Mouse (Mus musculus) hindbrain, postnatal 0 days (tissue): ENCODE data around the gene Cacna1f. TPM values are rescaled to one million over a fixed set of nuclear protein-coding genes. Genes with fewer than 3 reads are reported as not detected.

Experiments
- ATAC-seq: fragments of 200-750 bp; cut with Nextera tagmentation; 2 replicates; pipeline ENCODE4 v1.8.0; 2017; ENCODE audit warnings: mild to moderate bottlenecking, moderate TSS enrichment, moderate library complexity
- DNase-seq: peaks from one replicate; pipeline ENCODE4 v3.0.0-alpha.2; 2015; ENCODE audit warnings: low spot score
- H3K27ac ChIP-seq: fragments of 300-500 bp; sonication (generic); 2 replicates; pipeline ENCODE4 v1.5.1; 2014; ENCODE audit warnings: mild to moderate bottlenecking
- H3K27me3 ChIP-seq: fragments of 300-500 bp; sonication (generic); 2 replicates; pipeline ENCODE4 v1.6.1; 2014; ENCODE audit warnings: low read length, mixed read lengths; ENCODE audit not compliant: insufficient read depth
- H3K36me3 ChIP-seq: fragments of 300-500 bp; sonication (generic); 2 replicates; pipeline ENCODE4 v1.6.1; 2014; ENCODE audit warnings: low read length, mixed read lengths; ENCODE audit not compliant: insufficient read depth
- H3K4me1 ChIP-seq: fragments of 300-500 bp; sonication (generic); 2 replicates; pipeline ENCODE4 v1.6.1; 2014; ENCODE audit warnings: antibody characterized with exemption, low read length, mixed read lengths; ENCODE audit not compliant: insufficient read depth
- H3K4me2 ChIP-seq: fragments of 300-500 bp; sonication (generic); 2 replicates; pipeline ENCODE4 v1.6.1; 2014; ENCODE audit warnings: low read depth, mild to moderate bottlenecking, low read length, moderate library complexity, mixed read lengths
- H3K4me3 ChIP-seq: fragments of 300-500 bp; sonication (generic); 2 replicates; pipeline ENCODE4 v1.5.1; 2014; ENCODE audit warnings: low read length
- H3K9ac ChIP-seq: fragments of 300-500 bp; sonication (generic); replicated peaks from 2 replicates; pipeline ENCODE4 v1.6.1; 2014; ENCODE audit warnings: mild to moderate bottlenecking, low read length, moderate library complexity, mixed read lengths
- H3K9me3 ChIP-seq: fragments of 300-500 bp; sonication (generic); 2 replicates; pipeline ENCODE4 v1.6.1; 2016; ENCODE audit warnings: low read length, mixed read lengths
- CTCF ChIP-seq: IDR thresholded peaks from 2 replicates; pipeline ENCODE4 v1.5.1; 2016; ENCODE audit warnings: antibody characterized with exemption, control low read depth, low read depth
- WGBS: fragments of 180-500 bp; shearing (Covaris S2); extraction: QIAGEN DNeasy Blood & Tissue Kit; methylation state at CpG from one replicate; pipeline ENCODE4 v1.1.7; 2014; 5-methylcytosine and 5-hydroxymethylcytosine counted together
- polyA plus RNA-seq: library from polyadenylated mRNA; unstranded; fragments of >200 nt; fragmentation: Nextera tagmentation; extraction: Ambion mirVana; gene quantifications from 2 replicates; pipeline ENCODE4 v1.2.1, GENCODE M21; 2015
- total RNA-seq: library from RNA; depleted of rRNA; stranded (reverse); fragments of >200 nt; gene quantifications from 2 replicates; pipeline ENCODE4 v1.2.3, GENCODE M21; 2014

Gene Cacna1f
- total and polyA plus RNA-seq, 2 experiments from 2014 or later, result 0.10 to 0.11 TPM

GRCm38 (mm10) chrX:7595371-7595770, 11.5 kb upstream of the Cacna1f start:
- Histone ChIP-seq H3K4me3 (no peak overlapping the region), H3K4me1 (no peaks in the 10 kb centered on the region), H3K9me3 (no peaks in the 10 kb centered on the region), H3K27ac (no peak overlapping the region), H3K9ac (no peak overlapping the region), H3K27me3 (no peaks in the 10 kb centered on the region), H3K36me3 (no peaks in the 10 kb centered on the region), H3K4me2 (no peak overlapping the region)
- no peak for ATAC-seq
- DNase-seq, result peak; percentile 8
- 78% methylated on average over 9 of the region's 9 CpGs for WGBS
- no peak for TF ChIP-seq CTCF

GRCm38 (mm10) chrX:7604004-7604403, 2.9 kb upstream of the Cacna1f start:
- H3K4me3 ChIP-seq, result no peak overlapping the region
- H3K9ac ChIP-seq, result no peak overlapping the region; the same call in 1 of the 2 replicates
- WGBS, result 90% methylated on average over 7 of the region's 7 CpGs
- no peak overlapping the region for H3K27ac ChIP-seq
- no peaks in the 10 kb centered on the region for H3K9me3 ChIP-seq
- H3K4me1 ChIP-seq, result no peaks in the 10 kb centered on the region
- no peak overlapping the region for H3K4me2 ChIP-seq
- H3K27me3 ChIP-seq, result no peaks in the 10 kb centered on the region
- DNase-seq, result no peak
- ATAC-seq, result no peak
- TF ChIP-seq CTCF, result no peak
- H3K36me3 ChIP-seq, result no peaks in the 10 kb centered on the region

GRCm38 (mm10) chrX:7604879-7605574, 1.9 kb upstream of the Cacna1f start, which contains the start of gene Ccdc22:
TSS of gene Ccdc22 (minus strand) at chrX:7605517.
- Histone ChIP-seq H3K27ac (peak within 1 kb of the TSS; percentile 52; the same call in 1 of the 2 replicates), H3K4me1 (no peaks in the 10 kb centered on the region), H3K9me3 (no peaks in the 10 kb centered on the region), H3K9ac (peak within 1 kb of the TSS; percentile 47), H3K4me3 (peak within 1 kb of the TSS; percentile 41), H3K27me3 (no peaks in the 10 kb centered on the region), H3K4me2 (peak within 1 kb of the TSS; percentile 50), H3K36me3 (no peaks in the 10 kb centered on the region)
- peak; percentile 92 for ATAC-seq
- peak; percentile 91 for DNase-seq
- WGBS, result 29% methylated on average over 28 of the region's 28 CpGs
- no peak for TF ChIP-seq CTCF

DNA sequence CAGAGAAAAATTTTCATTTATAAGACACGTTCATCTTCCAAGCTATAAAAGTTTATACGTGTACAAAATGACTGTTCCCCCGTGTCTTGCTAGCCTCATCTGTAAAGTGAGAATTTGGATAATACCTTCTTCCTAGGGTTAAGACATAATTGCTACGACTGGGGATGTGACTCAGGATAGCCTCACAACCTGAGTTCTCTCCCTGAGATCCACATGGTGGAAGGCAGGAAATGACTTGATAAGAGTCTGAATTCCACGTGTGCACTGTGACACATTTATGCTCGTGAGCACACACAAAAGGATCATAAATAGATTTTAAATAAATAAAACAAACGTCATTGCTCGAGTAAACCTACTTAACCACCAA, 1.3 kb upstream of the Cacna1f start:
- no peak overlapping the region; the same call in 1 of the 2 replicates for H3K4me2 ChIP-seq
- TF ChIP-seq CTCF, result no peak
- no peak overlapping the region for H3K4me3 ChIP-seq
- H3K9ac ChIP-seq, result no peak overlapping the region
- H3K4me1 ChIP-seq, result no peaks in the 10 kb centered on the region
- H3K27ac ChIP-seq, result no peak overlapping the region
- H3K9me3 ChIP-seq, result no peaks in the 10 kb centered on the region
- H3K27me3 ChIP-seq, result no peaks in the 10 kb centered on the region
- peak; percentile 36; the same call in 1 of the 2 replicates for ATAC-seq
- no peaks in the 10 kb centered on the region for H3K36me3 ChIP-seq
- WGBS, result 46% methylated on average over 8 of the region's 8 CpGs
- DNase-seq, result no peak

DNA sequence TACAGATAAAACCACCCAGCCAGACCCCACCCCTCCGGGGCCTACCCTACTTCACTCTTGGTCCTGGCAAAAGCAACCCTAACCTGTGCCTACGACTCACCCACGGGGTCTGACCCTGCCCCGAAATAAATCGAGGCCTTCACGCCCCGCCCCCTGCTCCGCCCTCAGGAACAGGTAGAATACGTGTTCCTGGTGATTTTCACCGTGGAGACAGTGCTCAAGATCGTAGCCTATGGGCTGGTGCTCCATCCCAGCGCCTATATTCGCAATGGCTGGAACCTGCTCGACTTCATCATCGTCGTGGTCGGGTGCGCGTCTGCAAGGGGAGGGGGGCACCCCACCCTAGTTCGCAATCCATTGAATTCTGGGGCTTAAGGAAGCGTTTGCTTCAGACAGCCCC, 3.2 kb downstream of the Cacna1f start:
- peak; percentile 29 for DNase-seq
- Histone ChIP-seq H3K9me3 (no peaks in the 10 kb centered on the region), H3K4me3 (peak overlapping the region; percentile 40), H3K9ac (peak overlapping the region; percentile 43), H3K36me3 (no peaks in the 10 kb centered on the region), H3K4me2 (peak overlapping the region; percentile 70), H3K27ac (peak overlapping the region; percentile 74), H3K4me1 (no peaks in the 10 kb centered on the region), H3K27me3 (no peaks in the 10 kb centered on the region)
- WGBS, result 25% methylated on average over 21 of the region's 21 CpGs
- peak; percentile 54 for ATAC-seq
- TF ChIP-seq CTCF, result no peak

GRCm38 (mm10) chrX:7610536-7611258, 3.8 kb downstream of the Cacna1f start:
- Histone ChIP-seq H3K27ac (peak overlapping the region; percentile 74), H3K27me3 (no peaks in the 10 kb centered on the region), H3K9ac (peak overlapping the region; percentile 43), H3K4me1 (no peaks in the 10 kb centered on the region), H3K9me3 (no peaks in the 10 kb centered on the region), H3K36me3 (no peaks in the 10 kb centered on the region), H3K4me2 (peak overlapping the region; percentile 70), H3K4me3 (peak overlapping the region; percentile 40)
- DNase-seq, result peak; percentile 46
- no peak for TF ChIP-seq CTCF
- peak; percentile 78 for ATAC-seq
- 34% methylated on average over 26 of the region's 26 CpGs for WGBS
